Mouse (Mus musculus) MEL (cell line): Measurements from ENCODE around the gene Zic5. TPM values are rescaled to one million over a fixed set of nuclear protein-coding genes. Genes with fewer than 3 reads are reported as not detected.

Source experiments
- DNase-seq: peaks from one replicate; pipeline ENCODE4 v3.0.0; 2011; ENCODE audit warnings: low read depth, low spot score
- H3K27ac ChIP-seq: 2 replicates; pipeline ENCODE4 v1.5.1; 2012; ENCODE audit warnings: low read depth, mild to moderate bottlenecking, control low read depth, low read length, moderate library complexity; ENCODE audit not compliant: control insufficient read depth
- H3K27me3 ChIP-seq, 2 experiments: fragments of 150-350 bp in 1 of 2; sonication (generic) in 1 of 2; 2 replicates each; pipeline ENCODE4 v1.6.1; 2012; ENCODE audit warnings: low read length in 2 of 2, mild to moderate bottlenecking in 2 of 2, improper control_type of control experiment in 1 of 2, moderate library complexity in 1 of 2; ENCODE audit not compliant: insufficient read depth in 2 of 2, control insufficient read depth in 1 of 2
- H3K36me3 ChIP-seq, 2 experiments: 2 replicates each; pipeline ENCODE4 v1.6.1; 2012 to 2014; ENCODE audit warnings: low read length in 2 of 2, improper control_type of control experiment in 1 of 2, inconsistent platforms in 1 of 2, mild to moderate bottlenecking in 1 of 2; ENCODE audit not compliant: insufficient read depth in 2 of 2, control insufficient read depth in 1 of 2
- H3K4me1 ChIP-seq, 2 experiments: fragments of 150-350 bp in 1 of 2; sonication (generic) in 1 of 2; 2 replicates each; pipeline ENCODE4 v1.6.1; 2012; ENCODE audit warnings: low read length in 2 of 2, improper control_type of control experiment in 1 of 2, mild to moderate bottlenecking in 1 of 2; ENCODE audit not compliant: insufficient read depth in 2 of 2, control insufficient read depth in 1 of 2
- H3K4me3 ChIP-seq, 2 experiments: fragments of 150-350 bp in 1 of 2; sonication (generic) in 1 of 2; 2 replicates each; pipeline ENCODE4 v1.5.1; 2012; ENCODE audit warnings: low read depth in 2 of 2, low read length in 2 of 2, mild to moderate bottlenecking in 2 of 2, moderate library complexity in 2 of 2, control low read depth in 1 of 2, improper control_type of control experiment in 1 of 2; ENCODE audit not compliant: control insufficient read depth in 1 of 2, insufficient read depth in 1 of 2
- H3K79me2 ChIP-seq: 2 replicates; pipeline ENCODE4 v1.6.1; 2012; ENCODE audit warnings: mild to moderate bottlenecking, low read length, moderate library complexity; ENCODE audit not compliant: control insufficient read depth, poor library complexity, insufficient read depth
- H3K9ac ChIP-seq: 2 replicates; pipeline ENCODE4 v1.6.1; 2012; ENCODE audit warnings: low read depth, mild to moderate bottlenecking, control low read depth, low read length, moderate library complexity; ENCODE audit not compliant: control insufficient read depth, poor library complexity, severe bottlenecking
- H3K9me3 ChIP-seq: fragments of 150-350 bp; sonication (generic); replicated peaks from 2 replicates; pipeline ENCODE4 v1.6.1; 2012; ENCODE audit warnings: mild to moderate bottlenecking, low read length, improper control_type of control experiment, moderate library complexity; ENCODE audit not compliant: insufficient read depth
- CHD1 ChIP-seq: IDR thresholded peaks from 2 replicates; pipeline ENCODE4 v1.6.1; 2012; ENCODE audit warnings: low read depth, mild to moderate bottlenecking, inconsistent platforms, low read length, improper control_type of control experiment
- CTCF ChIP-seq, 3 experiments: IDR thresholded peaks in 2 of 3; conservative IDR thresholded peaks in 1 of 3; 2 replicates each; pipeline ENCODE4 v1.5.1; 2011 to 2012; ENCODE audit warnings: low read length in 3 of 3, low read depth in 2 of 3, mild to moderate bottlenecking in 2 of 3, improper control_type of control experiment in 1 of 3, inconsistent platforms in 1 of 3, mixed read lengths in 1 of 3, moderate library complexity in 1 of 3; ENCODE audit not compliant: control insufficient read depth in 1 of 3, insufficient read depth in 1 of 3, poor library complexity in 1 of 3, severe bottlenecking in 1 of 3
- ELF1 ChIP-seq: IDR thresholded peaks from 2 replicates; pipeline ENCODE4 v1.6.1; 2014; ENCODE audit warnings: low read depth, mild to moderate bottlenecking, inconsistent platforms, low read length, improper control_type of control experiment, moderate library complexity
- EP300 ChIP-seq, 2 experiments: IDR thresholded peaks; 2 replicates each; pipeline ENCODE4 v1.6.1; 2011; ENCODE audit warnings: improper control_type of control experiment in 2 of 2, low read length in 2 of 2, low read depth in 1 of 2, mild to moderate bottlenecking in 1 of 2
- GABPA ChIP-seq: IDR thresholded peaks from 2 replicates; pipeline ENCODE4 v1.6.1; 2012; ENCODE audit warnings: low read depth, mild to moderate bottlenecking, inconsistent platforms, low read length, improper control_type of control experiment, moderate library complexity
- GATA1 ChIP-seq: IDR thresholded peaks from 2 replicates; pipeline ENCODE4 v1.6.1; 2011; ENCODE audit warnings: low read depth, low read length, improper control_type of control experiment
- HCFC1 ChIP-seq: IDR thresholded peaks from 2 replicates; pipeline ENCODE4 v1.6.1; 2012; ENCODE audit warnings: low read depth, mild to moderate bottlenecking, inconsistent platforms, low read length, improper control_type of control experiment, moderate library complexity
- JUND ChIP-seq: IDR thresholded peaks from 2 replicates; pipeline ENCODE4 v1.6.1; 2011; ENCODE audit warnings: low read depth, mild to moderate bottlenecking, improper control_type of control experiment, low read length
- KAT2A ChIP-seq: conservative IDR thresholded peaks from 2 replicates; pipeline ENCODE4 v1.6.1; 2012; ENCODE audit warnings: low read depth, low read length, improper control_type of control experiment, inconsistent platforms
- MAFK ChIP-seq: IDR thresholded peaks from 2 replicates; pipeline ENCODE4 v1.6.1; 2011; ENCODE audit warnings: low read depth, mild to moderate bottlenecking, low read length, improper control_type of control experiment, borderline replicate concordance
- MAX ChIP-seq: IDR thresholded peaks from 2 replicates; pipeline ENCODE4 v1.6.1; 2011; ENCODE audit warnings: low read length, improper control_type of control experiment
- MAZ ChIP-seq: IDR thresholded peaks from 2 replicates; pipeline ENCODE4 v1.6.1; 2012; ENCODE audit warnings: low read depth, mild to moderate bottlenecking, inconsistent platforms, low read length, improper control_type of control experiment
- MEF2A ChIP-seq: IDR thresholded peaks from 2 replicates; pipeline ENCODE4 v1.6.1; 2014; ENCODE audit warnings: low read depth, mild to moderate bottlenecking, inconsistent platforms, low read length, improper control_type of control experiment; ENCODE audit not compliant: poor library complexity, insufficient replicate concordance, severe bottlenecking; ENCODE audit errors: extremely low read depth
- MXI1 ChIP-seq: IDR thresholded peaks from 2 replicates; pipeline ENCODE4 v1.6.1; 2011; ENCODE audit warnings: mild to moderate bottlenecking, low read depth, low read length, improper control_type of control experiment
- MYB ChIP-seq: IDR thresholded peaks from 2 replicates; pipeline ENCODE4 v1.6.1; 2011; ENCODE audit warnings: mild to moderate bottlenecking, low read depth, low read length, improper control_type of control experiment
- NELFE ChIP-seq: IDR thresholded peaks from 2 replicates; pipeline ENCODE4 v1.6.1; 2011; ENCODE audit warnings: low read depth, low read length, improper control_type of control experiment
- POLR2A ChIP-seq, 2 experiments: IDR thresholded peaks; 2 replicates each; pipeline ENCODE4 v1.6.1; 2011 to 2012; ENCODE audit warnings: low read length in 2 of 2, mild to moderate bottlenecking in 2 of 2, control low read depth in 1 of 2, improper control_type of control experiment in 1 of 2, low read depth in 1 of 2, moderate library complexity in 1 of 2; ENCODE audit not compliant: control insufficient read depth in 1 of 2, insufficient read depth in 1 of 2, poor library complexity in 1 of 2
- POLR2AphosphoS5 ChIP-seq: IDR thresholded peaks from 2 replicates; pipeline ENCODE4 v1.6.1; 2012; ENCODE audit warnings: low read depth, borderline replicate concordance, mild to moderate bottlenecking, inconsistent platforms, low read length, moderate library complexity, mixed read lengths
- RAD21 ChIP-seq: IDR thresholded peaks from 2 replicates; pipeline ENCODE4 v1.6.1; 2011; ENCODE audit warnings: mild to moderate bottlenecking, low read depth, low read length, improper control_type of control experiment
- SIN3A ChIP-seq: IDR thresholded peaks from 2 replicates; pipeline ENCODE4 v1.6.1; 2012; ENCODE audit warnings: low read length, improper control_type of control experiment, inconsistent platforms
- TAL1 ChIP-seq: IDR thresholded peaks from 2 replicates; pipeline ENCODE4 v1.6.1; 2012; ENCODE audit warnings: mild to moderate bottlenecking, inconsistent platforms, low read length, moderate library complexity, mixed read lengths
- TBP ChIP-seq: IDR thresholded peaks from 2 replicates; pipeline ENCODE4 v1.8.0; 2011; ENCODE audit warnings: low read depth, low read length, improper control_type of control experiment
- TCF12 ChIP-seq: IDR thresholded peaks from 2 replicates; pipeline ENCODE4 v1.6.1; 2014; ENCODE audit warnings: low read depth, mild to moderate bottlenecking, inconsistent platforms, low read length, improper control_type of control experiment, moderate library complexity
- UBTF ChIP-seq: IDR thresholded peaks from 2 replicates; pipeline ENCODE4 v1.6.1; 2012; ENCODE audit warnings: low read depth, mild to moderate bottlenecking, inconsistent platforms, low read length, improper control_type of control experiment, moderate library complexity, borderline replicate concordance; ENCODE audit not compliant: insufficient read depth
- ZC3H11A ChIP-seq: IDR thresholded peaks from 2 replicates; pipeline ENCODE4 v1.6.1; 2012; ENCODE audit warnings: low read depth, mild to moderate bottlenecking, inconsistent platforms, low read length, improper control_type of control experiment
- ZKSCAN1 ChIP-seq: IDR thresholded peaks from 2 replicates; pipeline ENCODE4 v1.6.1; 2012; ENCODE audit warnings: low read depth, mild to moderate bottlenecking, inconsistent platforms, low read length, improper control_type of control experiment, moderate library complexity
- ZMIZ1 ChIP-seq: IDR thresholded peaks from 2 replicates; pipeline ENCODE4 v1.6.1; 2012; ENCODE audit warnings: low read depth, mild to moderate bottlenecking, inconsistent platforms, low read length, improper control_type of control experiment, moderate library complexity
- ZNF384 ChIP-seq: IDR thresholded peaks from 2 replicates; pipeline ENCODE4 v1.6.1; 2012; ENCODE audit warnings: low read depth, mild to moderate bottlenecking, inconsistent platforms, low read length, improper control_type of control experiment
- polyA plus RNA-seq, 2 experiments: library from polyadenylated mRNA; stranded (reverse) in 1 of 2; unstranded in 1 of 2; fragments of >175 nt in 1 of 2; fragments of >200 nt in 1 of 2; gene quantifications; 2 replicates each; pipeline versions ENCODE4 v1.2.1 to v1.2.4; 2012; ENCODE audit warnings: low replicate concordance in 2 of 2, low read depth in 1 of 2; ENCODE audit not compliant: insufficient read length in 2 of 2, insufficient read depth in 1 of 2, missing spikeins in 1 of 2
- total RNA-seq: library from RNA; depleted of rRNA; stranded (reverse); fragments of 300-350 nt; gene quantifications from 2 replicates; pipeline ENCODE4 v1.2.3, GENCODE M21; 2012

Gene Zic5
- total and polyA plus RNA-seq, 3 experiments = 10.4 to 50.6 (median 23.6) TPM

DNA sequence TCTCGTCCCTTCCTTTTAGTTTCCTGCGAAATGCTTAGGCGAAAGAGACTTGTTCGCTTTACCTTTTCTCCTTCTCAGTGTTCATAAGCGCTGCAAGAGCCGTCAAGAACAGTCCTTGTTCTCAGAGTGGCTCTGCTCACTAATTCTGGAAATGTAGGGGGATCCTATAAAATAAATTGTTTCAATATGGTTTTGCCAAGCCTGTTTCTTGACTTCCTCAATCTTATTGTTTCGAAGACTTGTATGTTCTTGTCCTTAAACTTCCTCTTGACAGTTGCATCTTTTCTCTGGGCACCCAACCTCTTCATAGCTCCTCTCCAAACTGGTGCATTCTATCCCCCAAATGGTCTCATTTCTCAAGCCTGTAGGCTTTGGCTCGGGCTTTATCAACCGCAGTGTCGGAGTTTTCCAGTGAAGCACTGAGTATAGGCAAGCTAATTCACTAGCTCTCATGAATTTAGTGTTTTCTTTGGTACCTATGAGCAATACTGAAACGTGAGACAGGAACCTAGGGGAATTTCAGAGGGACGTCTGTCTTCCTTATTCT lies 20.2 kb upstream of the Zic5 start:
- no peak overlapping the region for H3K27ac ChIP-seq
- no peaks in the 10 kb centered on the region for H3K36me3 ChIP-seq
- no peaks in the 10 kb centered on the region for H3K79me2 ChIP-seq
- no peaks in the 10 kb centered on the region for H3K27me3 ChIP-seq
- no peak for TF ChIP-seq ELF1
- TF ChIP-seq SIN3A = no peak
- no peak for TF ChIP-seq ZKSCAN1
- TF ChIP-seq TCF12 = no peak
- no peak for TF ChIP-seq MYB
- no peak for TF ChIP-seq MXI1
- no peak for TF ChIP-seq NELFE
- no peak for TF ChIP-seq TAL1
- TF ChIP-seq JUND = no peak
- TF ChIP-seq GATA1 = no peak
- no peak for TF ChIP-seq ZNF384
- TF ChIP-seq EP300 (IDR thresholded peaks at IDR 0.05; ENCODE audit: low read depth in 1 of 2, low read length in 2 of 2) = no peak
- TF ChIP-seq RAD21 = no peak
- no peak for TF ChIP-seq TBP
- no peak for TF ChIP-seq KAT2A
- TF ChIP-seq GABPA = no peak
- TF ChIP-seq CTCF (IDR thresholded peaks at IDR 0.05 in 2 of 3, conservative IDR thresholded peaks at IDR 0.05 in 1 of 3; ENCODE audit: control insufficient read depth in 1 of 3, insufficient read depth in 1 of 3, low read depth in 2 of 3, low read length in 3 of 3, poor library complexity in 1 of 3, severe bottlenecking in 1 of 3) = no peak
- no peak for TF ChIP-seq ZMIZ1
- no peak for TF ChIP-seq HCFC1
- TF ChIP-seq POLR2AphosphoS5 = no peak
- no peak overlapping the region for H3K9ac ChIP-seq
- no peaks in the 10 kb centered on the region for H3K4me1 ChIP-seq
- peak; percentile 12 for DNase-seq
- no peak overlapping the region for H3K4me3 ChIP-seq
- H3K9me3 ChIP-seq = no peaks in the 10 kb centered on the region

DNA sequence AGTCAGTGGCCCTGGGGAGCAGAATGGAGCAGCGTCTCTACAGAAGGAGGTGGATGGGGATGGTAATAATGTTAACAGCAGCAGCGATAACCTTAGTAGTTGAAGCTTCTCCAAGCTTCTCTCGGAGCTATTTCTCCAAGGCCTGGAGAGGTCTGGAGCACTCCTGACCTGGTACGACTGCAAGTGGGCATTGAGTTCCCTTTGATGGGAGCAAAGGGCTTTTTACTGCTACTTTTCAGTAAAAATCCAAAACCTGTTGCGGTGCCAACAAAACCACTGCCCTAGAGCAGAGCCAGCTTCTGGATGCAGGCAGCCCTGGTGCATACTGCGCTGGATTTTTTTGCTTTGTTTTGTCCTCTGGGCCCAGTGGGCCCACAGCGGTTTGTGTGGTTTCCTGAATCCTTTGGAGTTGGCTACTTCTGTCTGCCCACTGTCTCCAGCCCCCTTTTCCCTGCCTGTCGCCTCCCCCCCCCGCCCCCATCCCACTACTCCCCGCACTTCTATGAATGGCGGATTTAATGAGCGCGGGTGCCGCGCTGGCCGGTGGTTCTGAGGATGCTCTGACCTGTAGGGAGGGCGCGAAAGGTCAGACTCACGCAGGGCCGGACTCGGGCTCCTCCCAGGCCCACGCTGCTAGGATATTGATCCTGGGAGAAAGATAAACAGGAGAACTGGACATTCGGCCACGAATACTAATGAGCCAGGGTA lies 19.5 kb upstream of the Zic5 start:
- Histone ChIP-seq H3K9ac (no peak overlapping the region), H3K36me3 (no peaks in the 10 kb centered on the region), H3K27ac (no peak overlapping the region), H3K4me3 (no peak overlapping the region), H3K79me2 (no peaks in the 10 kb centered on the region), H3K27me3 (no peaks in the 10 kb centered on the region), H3K4me1 (no peaks in the 10 kb centered on the region), H3K9me3 (no peaks in the 10 kb centered on the region)
- no peak for TF ChIP-seq MAX
- no peak for TF ChIP-seq HCFC1
- no peak for TF ChIP-seq UBTF
- no peak for TF ChIP-seq MAZ
- TF ChIP-seq POLR2AphosphoS5 = no peak
- no peak for TF ChIP-seq ZC3H11A
- TF ChIP-seq CHD1 = no peak
- TF ChIP-seq POLR2A (IDR thresholded peaks at IDR 0.05; ENCODE audit: control insufficient read depth in 1 of 2, insufficient read depth in 1 of 2, low read depth in 1 of 2, low read length in 2 of 2, poor library complexity in 1 of 2) = no peak
- no peak for TF ChIP-seq TBP
- TF ChIP-seq ZMIZ1 = no peak
- TF ChIP-seq MEF2A = no peak
- no peak for TF ChIP-seq KAT2A
- TF ChIP-seq RAD21 = no peak
- no peak for TF ChIP-seq MAFK
- no peak for DNase-seq
